Mouse (Mus musculus) heart, adult 2 months (tissue): ENCODE results near the gene Zcchc24. TPM values are rescaled to one million over a fixed set of nuclear protein-coding genes. Genes with fewer than 3 reads are reported as not detected.

ENCODE experiments used
- DNase-seq, 2 experiments: peaks; one replicate each; pipeline ENCODE4 v3.0.0; 2021
- H3K27ac ChIP-seq: fragments of 200-600 bp; 2 replicates; pipeline ENCODE4 v1.8.1; 2022
- H3K27me3 ChIP-seq: fragments of 200-500 bp; 2 replicates; pipeline ENCODE4 v1.6.1; 2012; ENCODE audit warnings: mild to moderate bottlenecking, low read length, inconsistent platforms, mixed read lengths; ENCODE audit not compliant: control insufficient read depth, insufficient read depth
- H3K36me3 ChIP-seq: fragments of 200-500 bp; 2 replicates; pipeline ENCODE4 v1.6.1; 2012; ENCODE audit warnings: low read length, inconsistent platforms; ENCODE audit not compliant: control insufficient read depth, insufficient read depth
- H3K4me1 ChIP-seq: fragments of 200-500 bp; 2 replicates; pipeline ENCODE4 v1.6.1; 2011; ENCODE audit warnings: low read length; ENCODE audit not compliant: control insufficient read depth, insufficient read depth
- H3K4me3 ChIP-seq: fragments of 200-600 bp; 2 replicates; pipeline ENCODE4 v1.8.1; 2022
- H3K79me2 ChIP-seq: fragments of 200-500 bp; replicated peaks from 2 replicates; pipeline ENCODE4 v1.6.1; 2012; ENCODE audit warnings: mild to moderate bottlenecking, inconsistent platforms, low read length, moderate library complexity, mixed read lengths; ENCODE audit not compliant: control insufficient read depth, insufficient read depth
- H3K9ac ChIP-seq: fragments of 200-500 bp; 2 replicates; pipeline ENCODE4 v1.6.1; 2012; ENCODE audit warnings: low read depth, mild to moderate bottlenecking, control low read depth, inconsistent platforms, low read length, mixed read lengths
- CTCF ChIP-seq: fragments of 200-600 bp; IDR thresholded peaks from 2 replicates; pipeline ENCODE4 v1.8.1; 2022; ENCODE audit warnings: antibody characterized with exemption, mild to moderate bottlenecking, moderate library complexity
- EP300 ChIP-seq: fragments of 200-500 bp; IDR thresholded peaks from 2 replicates; pipeline ENCODE4 v1.6.1; 2011; ENCODE audit warnings: low read depth, low read length, control low read depth; ENCODE audit not compliant: insufficient read depth
- POLR2A ChIP-seq: fragments of 200-500 bp; IDR thresholded peaks from 2 replicates; pipeline ENCODE4 v1.6.1; 2011; ENCODE audit warnings: mild to moderate bottlenecking, low read depth, low read length, control low read depth; ENCODE audit not compliant: insufficient read depth
- WGBS: fragments of 180-500 bp; shearing (Covaris S2); methylation state at CpG from one replicate; pipeline ENCODE4 v1.1.7; 2018; 5-methylcytosine and 5-hydroxymethylcytosine counted together
- intact Hi-C: fragments of 180-260 bp; cut with DNase I; formaldehyde crosslinking; loops from one replicate; pipeline ENCODE4 v1.15.1; 2025
- polyA plus RNA-seq: library from polyadenylated mRNA; depleted of rRNA; stranded (reverse); fragments of >200 nt; gene quantifications from 2 replicates; pipeline ENCODE4 v1.2.3, GENCODE M21; 2012
- total RNA-seq, 2 experiments: library from RNA; stranded (reverse); gene quantifications; 2 replicates each; pipeline ENCODE4 v1.2.3; 2021

The Zcchc24 gene
- total and polyA plus RNA-seq, 3 experiments = 27.3 to 33.5 (median 33.5) TPM

- TF ChIP-seq CTCF (peak; percentile 93), EP300 (peak; percentile 71; the same call in 1 of the 2 replicates), POLR2A (peak; percentile 85)
- Histone ChIP-seq H3K4me3 (peak within 1 kb of the TSS; percentile 64), H3K9ac (peak within 1 kb of the TSS; percentile 85), H3K4me1 (peaks cover 11% of the 10 kb centered on the region), H3K79me2 (no peaks in the 10 kb centered on the region), H3K27me3 (no peaks in the 10 kb centered on the region), H3K27ac (peak within 1 kb of the TSS; percentile 89), H3K36me3 (no peaks in the 10 kb centered on the region)
- intact Hi-C loops = loop anchor here (2.0 to 5.0 kb wide), 2 partner anchors 33 to 107 kb away; no protein-coding TSS in a partner anchor
- under 1% methylated on average over 70 of the region's 70 CpGs for WGBS
- DNase-seq = peak; percentile 95 to 99
Observed at GRCm38 (mm10) chr14:25693888-25694568, 74.8 kb downstream of the Zcchc24 start, which contains the start of gene Ppif. Gene Ppif (plus strand): TSS chr14:25694154.

DNA sequence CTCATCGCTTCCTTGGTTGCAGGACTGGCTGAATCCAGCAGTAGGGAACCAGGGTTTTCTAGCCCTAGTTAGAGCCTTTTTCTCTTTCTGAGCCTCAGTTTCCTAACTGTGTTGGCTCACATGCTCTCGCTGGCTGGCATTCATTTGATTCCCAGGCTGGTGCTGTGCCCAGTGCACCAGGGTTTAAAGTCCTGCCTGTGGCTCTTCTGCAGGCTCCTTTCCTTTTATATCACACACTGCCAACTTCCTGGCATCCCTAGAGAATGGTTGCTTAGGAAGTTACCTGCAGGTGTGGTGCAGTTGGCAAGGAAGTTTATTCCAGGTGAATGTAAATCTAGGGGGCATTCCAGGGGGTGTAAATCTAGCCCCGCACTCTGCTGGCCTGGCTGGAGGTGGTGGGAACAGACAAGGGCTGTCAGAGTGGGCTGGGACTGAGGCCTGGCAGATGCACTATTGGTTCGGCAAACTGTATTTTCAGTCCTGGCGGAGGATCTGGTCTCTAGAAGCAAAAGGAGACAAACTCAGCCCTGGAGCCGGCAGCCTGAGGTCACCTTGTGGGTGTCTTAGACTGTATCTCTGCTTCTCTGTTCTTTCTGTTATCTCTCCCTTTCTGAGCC, 75.5 kb downstream of the Zcchc24 start:
- peak overlapping the region; percentile 2; the same call in 1 of the 2 replicates for H3K9ac ChIP-seq
- peak overlapping the region; percentile 64 for H3K4me3 ChIP-seq
- intact Hi-C loops = loop anchor here (5.0 kb wide), 1 partner anchor 106 kb away; no protein-coding TSS in a partner anchor
- no peaks in the 10 kb centered on the region for H3K27me3 ChIP-seq
- no peaks in the 10 kb centered on the region for H3K79me2 ChIP-seq
- H3K36me3 ChIP-seq = no peaks in the 10 kb centered on the region
- H3K27ac ChIP-seq = peak overlapping the region; percentile 80
- no peak for DNase-seq
- H3K4me1 ChIP-seq = peaks cover 11% of the 10 kb centered on the region
- TF ChIP-seq POLR2A = no peak
- no peak for TF ChIP-seq EP300
- no peak for TF ChIP-seq CTCF
- 53% methylated on average over 6 of the region's 6 CpGs for WGBS

DNA sequence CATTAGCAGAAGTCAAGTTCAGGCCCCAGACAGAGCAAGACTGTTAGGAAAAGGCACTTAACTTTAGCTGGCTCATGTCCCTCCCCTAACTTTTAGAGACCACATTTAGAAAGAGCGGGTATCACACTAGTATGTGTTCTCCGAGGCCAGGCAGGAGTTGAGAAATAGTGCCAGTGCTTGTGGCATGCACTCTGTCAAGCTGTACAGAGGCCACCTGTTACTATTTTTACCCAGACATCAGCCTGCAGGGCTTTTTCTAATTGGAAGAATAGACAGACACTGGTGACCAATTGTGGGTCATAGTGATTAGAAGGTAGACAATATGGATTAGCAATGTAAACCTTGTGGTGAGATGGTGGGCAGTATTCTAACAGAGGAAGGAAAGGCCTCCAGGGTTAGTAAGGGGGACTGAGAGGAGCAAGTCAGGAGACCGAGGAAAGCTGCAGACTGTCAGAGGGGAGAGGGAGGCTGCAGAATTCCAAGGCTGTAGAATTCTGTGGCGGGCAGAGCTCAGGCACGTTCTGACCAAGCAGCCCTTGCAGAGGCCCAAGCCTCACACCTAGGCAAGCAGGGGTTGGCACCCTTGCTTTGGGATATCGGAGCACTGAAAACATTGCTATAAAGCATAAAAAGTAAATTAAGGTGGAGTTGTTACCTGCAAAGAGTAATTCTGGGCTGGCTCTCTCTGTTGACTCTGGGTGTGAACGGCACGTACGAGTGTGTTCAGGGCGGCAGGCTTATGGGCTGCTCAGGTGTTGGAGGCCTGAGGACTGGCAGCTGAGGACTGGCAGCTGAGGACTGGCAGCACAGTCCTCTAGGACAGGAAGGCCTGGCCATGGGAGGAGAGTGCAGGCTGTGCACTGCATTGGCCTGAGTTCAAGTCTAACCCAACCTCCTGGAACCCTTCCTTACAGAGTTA, 81.6 kb downstream of the Zcchc24 start:
- 58% methylated on average over 10 of the region's 10 CpGs for WGBS
- no peaks in the 10 kb centered on the region for H3K27me3 ChIP-seq
- H3K4me1 ChIP-seq = peaks cover 1% of the 10 kb centered on the region; the same call in 1 of the 2 replicates
- DNase-seq = peak in 1 of 2 experiments; percentile 60
- no peak overlapping the region for H3K4me3 ChIP-seq
- 0 out of 2 replicates have a peak, but pooled peaks have one; percentile 23 for TF ChIP-seq EP300
- no peak for TF ChIP-seq POLR2A
- intact Hi-C loops = no loop called here
- H3K27ac ChIP-seq = peak overlapping the region; percentile 82
- H3K9ac ChIP-seq = no peak overlapping the region
- no peaks in the 10 kb centered on the region for H3K36me3 ChIP-seq
- no peaks in the 10 kb centered on the region for H3K79me2 ChIP-seq

DNA sequence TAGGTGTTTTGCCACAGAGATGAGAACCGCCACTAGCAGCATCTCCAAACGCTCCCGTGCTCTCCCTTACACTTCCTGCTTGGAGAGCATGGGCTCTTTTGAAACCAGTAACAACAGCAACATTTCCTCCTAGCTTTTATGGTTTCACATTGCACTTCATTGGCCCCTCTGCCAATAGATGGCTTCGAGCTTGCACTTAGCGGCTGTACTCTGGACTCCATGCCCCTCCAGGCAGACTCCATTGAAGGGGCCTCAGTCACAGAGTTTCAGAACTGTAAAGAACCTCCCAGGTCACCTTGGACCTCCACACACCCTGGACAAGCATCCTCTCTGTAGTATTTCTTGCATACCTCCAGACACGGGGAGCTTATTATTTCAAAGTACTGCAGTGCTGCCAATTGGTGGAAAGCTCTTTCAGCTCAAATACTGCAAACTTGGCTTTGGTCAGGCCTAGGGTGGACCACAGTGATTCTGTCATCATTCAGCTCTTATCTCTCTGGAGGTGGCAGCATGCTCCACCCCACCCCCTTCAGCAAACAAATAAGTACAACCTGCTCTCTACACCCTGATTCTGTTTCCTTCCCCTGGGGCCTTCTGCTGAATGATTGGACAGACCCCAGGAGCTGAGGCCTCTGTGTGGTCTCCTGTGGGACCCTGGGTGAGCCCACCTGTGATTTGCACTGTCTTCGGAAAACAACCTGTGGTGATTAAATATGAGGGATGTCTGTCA, 82.5 kb downstream of the Zcchc24 start:
- intact Hi-C loops = no loop called here
- H3K79me2 ChIP-seq = no peaks in the 10 kb centered on the region
- H3K27ac ChIP-seq = peak overlapping the region; percentile 82
- DNase-seq = no peak
- no peaks in the 10 kb centered on the region for H3K27me3 ChIP-seq
- WGBS = 45% methylated on average over 7 of the region's 7 CpGs
- no peak overlapping the region for H3K4me3 ChIP-seq
- no peak overlapping the region for H3K9ac ChIP-seq
- H3K4me1 ChIP-seq = peaks cover 1% of the 10 kb centered on the region; the same call in 1 of the 2 replicates
- no peak for TF ChIP-seq POLR2A
- no peak for TF ChIP-seq CTCF
- TF ChIP-seq EP300 = no peak
- H3K36me3 ChIP-seq = no peaks in the 10 kb centered on the region

DNA sequence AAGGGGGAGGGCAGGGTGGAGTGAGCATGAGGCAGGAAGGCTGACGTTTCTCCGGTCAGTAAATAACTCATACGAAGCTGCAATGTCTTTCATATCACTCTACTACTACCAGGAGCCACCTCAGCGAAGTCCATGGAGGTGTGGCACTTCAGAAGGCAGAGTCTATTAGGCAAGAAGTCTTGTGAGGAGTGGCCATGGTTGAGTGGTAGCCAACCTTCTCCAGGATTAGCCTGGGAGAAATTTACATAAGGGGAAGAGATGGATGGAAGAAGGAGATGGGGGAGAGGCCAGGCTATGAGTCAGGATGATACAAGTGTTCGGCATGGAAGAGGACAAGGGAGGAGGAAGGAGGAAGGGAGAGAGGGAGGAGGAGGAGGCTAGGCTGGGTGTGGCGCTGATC, 86.8 kb downstream of the Zcchc24 start:
- no peak overlapping the region for H3K27ac ChIP-seq
- WGBS = 65% methylated on average over 6 of the region's 6 CpGs
- peaks cover 1% of the 10 kb centered on the region; the same call in 1 of the 2 replicates for H3K4me1 ChIP-seq
- intact Hi-C loops = no loop called here
- no peaks in the 10 kb centered on the region for H3K27me3 ChIP-seq
- TF ChIP-seq CTCF (no peak), EP300 (no peak), POLR2A (no peak)
- no peaks in the 10 kb centered on the region for H3K36me3 ChIP-seq
- H3K9ac ChIP-seq = no peak overlapping the region
- no peaks in the 10 kb centered on the region for H3K79me2 ChIP-seq
- H3K4me3 ChIP-seq = no peak overlapping the region
- DNase-seq = no peak
